Mouse (Mus musculus): ENCODE data around the gene Aqp5.

- TF ChIP-seq JUND (IDR thresholded peaks at IDR 0.05; ENCODE audit: low read depth, low read length) (no peak), CTCF (IDR thresholded peaks at IDR 0.05 in 2 of 3, conservative IDR thresholded peaks at IDR 0.05 in 1 of 3; ENCODE audit: control insufficient read depth in 1 of 3, insufficient read depth in 1 of 3, low read depth in 2 of 3, low read length in 3 of 3, poor library complexity in 1 of 3, severe bottlenecking in 1 of 3) (no peak), POLR2A (IDR thresholded peaks at IDR 0.05; ENCODE audit: control insufficient read depth in 1 of 2, insufficient read depth in 1 of 2, low read depth in 1 of 2, low read length in 2 of 2, poor library complexity in 1 of 2) (no peak), TAL1 (IDR thresholded peaks at IDR 0.05; ENCODE audit: low read length) (no peak)
These were observed 11.6 kb upstream of the Aqp5 start, which contains the start of gene Aqp2 for GRCm38 (mm10) chr15:99578802-99579485.
